In the genomic region with DNA sequence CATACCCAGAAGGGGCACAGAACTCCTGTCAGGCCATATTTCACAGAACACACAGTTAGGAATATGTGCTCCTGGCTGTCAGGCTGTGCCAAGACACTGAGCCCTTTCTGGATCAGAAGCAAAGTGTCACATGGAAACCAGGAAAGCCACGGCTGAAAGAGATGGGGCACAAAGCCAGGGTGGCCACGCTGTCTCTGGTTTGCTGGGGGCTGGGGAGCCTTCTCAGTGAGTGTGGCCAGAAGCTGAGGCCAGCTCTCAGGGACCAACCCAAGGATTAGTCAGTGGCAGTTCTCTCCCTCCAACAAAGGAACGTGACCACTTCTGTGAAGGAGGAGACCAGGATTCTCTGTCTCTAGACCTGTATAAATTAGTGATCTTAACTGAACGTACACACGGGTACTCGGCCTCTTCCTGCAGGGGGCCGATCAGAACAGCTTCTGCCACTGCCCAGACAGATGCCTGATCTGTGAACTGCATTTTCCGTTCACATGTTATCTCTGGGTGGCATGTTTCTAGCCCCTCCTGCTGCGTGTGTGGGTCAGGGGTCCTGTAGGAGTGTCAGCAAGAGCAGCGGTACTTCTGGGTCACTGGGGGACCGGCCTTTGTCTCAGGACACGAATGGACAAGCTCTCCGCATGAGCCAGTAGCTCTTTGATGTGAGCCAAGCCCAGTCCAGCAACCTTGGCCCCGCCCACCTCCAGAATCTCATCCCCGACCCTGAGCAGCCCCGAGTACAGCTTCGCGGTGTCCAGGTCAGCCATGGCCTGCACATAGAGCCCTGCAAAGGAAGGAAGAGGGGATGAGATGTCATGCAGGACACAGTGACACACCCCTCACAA, we compare ENCODE assay signal across 7 mouse cellular contexts. TPM values are rescaled to one million over a fixed set of nuclear protein-coding genes. Genes with fewer than 3 reads are reported as not detected.
DNase-seq lines count a peak whose midpoint lies in the region; ATAC-seq and TF ChIP-seq lines count a peak whose summit lies in the region.

No protein-coding gene starts in this region.

- peak overlapping the region; percentile 5 for H3K9ac ChIP-seq in MEL (ENCODE audit: control insufficient read depth, low read depth, low read length, poor library complexity, severe bottlenecking)
- H3K9ac ChIP-seq in forebrain, embryonic 13.5 days, result peak overlapping the region; percentile 51
- H3K9ac ChIP-seq in hindbrain, postnatal 0 days (replicated peaks; ENCODE audit: low read length), result no peak overlapping the region

- peak; percentile 8 for ATAC-seq in forebrain, embryonic 13.5 days
- ATAC-seq in hindbrain, postnatal 0 days, result peak; percentile 55

- H3K9me3 ChIP-seq in MEL (replicated peaks; ENCODE audit: insufficient read depth, low read length), result no peaks in the 10 kb centered on the region
- no peaks in the 10 kb centered on the region for H3K9me3 ChIP-seq in forebrain, embryonic 13.5 days (replicated peaks)
- H3K9me3 ChIP-seq in hindbrain, postnatal 0 days (ENCODE audit: low read length), result no peaks in the 10 kb centered on the region

- H3K4me3 ChIP-seq in MEL (ENCODE audit: control insufficient read depth in 1 of 2, insufficient read depth in 1 of 2, low read depth in 2 of 2, low read length in 2 of 2) (peak overlapping the region; percentile 34; a peak in 3 of 4 replicates), myocyte (no peak overlapping the region)
- no peak overlapping the region for H3K4me3 ChIP-seq in forebrain, embryonic 13.5 days
- no peak overlapping the region for H3K4me3 ChIP-seq in hindbrain, postnatal 0 days (ENCODE audit: low read length)

- no peak for TF ChIP-seq EP300 in MEL (IDR thresholded peaks at IDR 0.05; ENCODE audit: low read depth in 1 of 2, low read length in 2 of 2)

- TF ChIP-seq RAD21 in MEL (IDR thresholded peaks at IDR 0.05; ENCODE audit: low read depth, low read length), result no peak

- H3ac ChIP-seq in myocyte (ENCODE audit: control insufficient read depth, insufficient read length), result no peak overlapping the region

- no peaks in the 10 kb centered on the region for H3K27me3 ChIP-seq in MEL (ENCODE audit: control insufficient read depth in 1 of 2, insufficient read depth in 2 of 2, low read length in 2 of 2)
- no peaks in the 10 kb centered on the region for H3K27me3 ChIP-seq in forebrain, embryonic 13.5 days
- no peaks in the 10 kb centered on the region for H3K27me3 ChIP-seq in hindbrain, postnatal 0 days (ENCODE audit: insufficient read depth, low read length)
- H3K27me3 ChIP-seq in myocyte (ENCODE audit: control insufficient read depth, insufficient read depth, insufficient read length), result no peaks in the 10 kb centered on the region

- WGBS in forebrain, embryonic 13.5 days, result 12% methylated on average over 18 of the region's 18 CpGs
- WGBS in hindbrain, postnatal 0 days, result 11% methylated on average over 18 of the region's 18 CpGs

- H3K79me2 ChIP-seq in MEL (ENCODE audit: control insufficient read depth, insufficient read depth, low read length, poor library complexity), result no peaks in the 10 kb centered on the region
- H3K79me2 ChIP-seq in myocyte (ENCODE audit: control insufficient read depth, insufficient read depth), result no peaks in the 10 kb centered on the region

- peaks cover 5 to 15% of the 10 kb centered on the region in 2 experiments; a peak in 3 of 4 replicates for H3K4me1 ChIP-seq in MEL (ENCODE audit: control insufficient read depth in 1 of 2, insufficient read depth in 2 of 2, low read length in 2 of 2)
- H3K4me1 ChIP-seq in forebrain, embryonic 13.5 days, result peaks cover 67% of the 10 kb centered on the region
- H3K4me1 ChIP-seq in hindbrain, postnatal 0 days (ENCODE audit: insufficient read depth, low read length), result peaks cover 41% of the 10 kb centered on the region

- no peak for TF ChIP-seq CTCF in MEL (IDR thresholded peaks at IDR 0.05 in 2 of 3, conservative IDR thresholded peaks at IDR 0.05 in 1 of 3; ENCODE audit: control insufficient read depth in 1 of 3, insufficient read depth in 1 of 3, low read depth in 2 of 3, low read length in 3 of 3, poor library complexity in 1 of 3, severe bottlenecking in 1 of 3)
- peak; percentile 10 for TF ChIP-seq CTCF in hindbrain, postnatal 0 days (IDR thresholded peaks at IDR 0.05; ENCODE audit: low read depth)

- TF ChIP-seq POLR2A in MEL (IDR thresholded peaks at IDR 0.05; ENCODE audit: control insufficient read depth in 1 of 2, insufficient read depth in 1 of 2, low read depth in 1 of 2, low read length in 2 of 2, poor library complexity in 1 of 2) (no peak), myocyte (IDR thresholded peaks at IDR 0.05; ENCODE audit: insufficient read length, low read depth) (no peak)

- peak overlapping the region; percentile 19; the same call in 1 of the 2 replicates for H3K4me2 ChIP-seq in forebrain, embryonic 13.5 days
- H3K4me2 ChIP-seq in hindbrain, postnatal 0 days (ENCODE audit: low read depth, low read length), result peak overlapping the region; percentile 5; the same call in 1 of the 2 replicates
- H3K4me2 ChIP-seq in myocyte (ENCODE audit: low read depth), result peak overlapping the region; percentile 53

- H3K27ac ChIP-seq in MEL (ENCODE audit: control insufficient read depth, low read depth, low read length), result no peak overlapping the region
- peak overlapping the region; percentile 58 for H3K27ac ChIP-seq in forebrain, embryonic 13.5 days
- peak overlapping the region; percentile 70 for H3K27ac ChIP-seq in hindbrain, postnatal 0 days

- H3K36me3 ChIP-seq in MEL (ENCODE audit: control insufficient read depth in 1 of 2, insufficient read depth in 2 of 2, low read length in 2 of 2) (no peaks in the 10 kb centered on the region), myocyte (ENCODE audit: control insufficient read depth, insufficient read depth) (no peaks in the 10 kb centered on the region)
- H3K36me3 ChIP-seq in forebrain, embryonic 13.5 days (ENCODE audit: poor library complexity, severe bottlenecking), result 0 out of 2 replicates have a peak, but pooled peaks cover 3% of the 10 kb centered on the region
- no peaks in the 10 kb centered on the region for H3K36me3 ChIP-seq in hindbrain, postnatal 0 days (ENCODE audit: insufficient read depth, low read length)

- DNase-seq in 3134 (ENCODE audit: extremely low read depth, insufficient read length, low spot score), result peak; percentile 50
- DNase-seq in MEL (ENCODE audit: low read depth, low spot score), result no peak
- DNase-seq in hindbrain, postnatal 0 days (ENCODE audit: low spot score), result peak; percentile 85
- no peak for DNase-seq in spleen, postnatal 4 days (ENCODE audit: low spot score in 2 of 2)
- no peak for DNase-seq in B cell, adult 2 months

TF ChIP-seq in MEL, 35 proteins besides CTCF, POLR2A, EP300 and RAD21:
- TF ChIP-seq KAT2A (conservative IDR thresholded peaks at IDR 0.05; ENCODE audit: low read depth, low read length), result no peak
- TF ChIP-seq USF1 (IDR thresholded peaks at IDR 0.05; ENCODE audit: low read depth, low read length), result no peak
- TF ChIP-seq E2F4 (IDR thresholded peaks at IDR 0.05; ENCODE audit: borderline replicate concordance, low read depth, low read length), result no peak
- TF ChIP-seq GABPA (IDR thresholded peaks at IDR 0.05; ENCODE audit: low read depth, low read length), result no peak
- TF ChIP-seq MAZ (IDR thresholded peaks at IDR 0.05; ENCODE audit: low read depth, low read length), result no peak
- TF ChIP-seq TAL1 (IDR thresholded peaks at IDR 0.05; ENCODE audit: low read length), result no peak
- TF ChIP-seq MAFK (IDR thresholded peaks at IDR 0.05; ENCODE audit: borderline replicate concordance, low read depth, low read length), result no peak

TF ChIP-seq in myocyte, 11 proteins besides CTCF, POLR2A, EP300 and RAD21:
- no peak for TF ChIP-seq MAX (IDR thresholded peaks at IDR 0.05; ENCODE audit: low read depth)
- TF ChIP-seq CEBPB (IDR thresholded peaks at IDR 0.05; ENCODE audit: insufficient read depth, poor library complexity, severe bottlenecking), result no peak
- TF ChIP-seq SRF (IDR thresholded peaks at IDR 0.05; ENCODE audit: control insufficient read depth, insufficient read length, low read depth), result no peak
- TF ChIP-seq MYOD1 (IDR thresholded peaks at IDR 0.05; ENCODE audit: control insufficient read depth in 1 of 3, insufficient read length in 2 of 3, low read depth in 2 of 3), result no peak
- no peak for TF ChIP-seq E2F4 (IDR thresholded peaks at IDR 0.05; ENCODE audit: insufficient read depth)
- TF ChIP-seq MYOG (IDR thresholded peaks at IDR 0.05; ENCODE audit: control insufficient read depth in 1 of 3, insufficient read depth in 1 of 3, insufficient read length in 2 of 3, low read depth in 2 of 3), result no peak
- TF ChIP-seq USF1 (IDR thresholded peaks at IDR 0.05; ENCODE audit: low read depth), result no peak
- no peak for TF ChIP-seq REST (IDR thresholded peaks at IDR 0.05; ENCODE audit: insufficient read depth, insufficient read length)
- TF ChIP-seq TCF12 (IDR thresholded peaks at IDR 0.05; ENCODE audit: insufficient read depth, poor library complexity, severe bottlenecking), result no peak
- no peak for TF ChIP-seq POLR2AphosphoS2 (IDR thresholded peaks at IDR 0.05; ENCODE audit: insufficient read length, low read depth)
- TF ChIP-seq TCF3 (IDR thresholded peaks at IDR 0.05; ENCODE audit: insufficient read length, low read depth), result no peak

RNA-seq across cellular contexts. Expression of gene BC034090, which starts 31.1 kb away (rescaled TPM):
- total RNA-seq in MEL (2012; rRNA removed), result 0.10 and 0.12 TPM in 2 replicates
- polyA plus RNA-seq in MEL (2012; ENCODE audit: insufficient read depth in 1 of 2, insufficient read length in 2 of 2, low read depth in 1 of 2, low replicate concordance in 2 of 2, missing spikeins in 1 of 2) (under 1 TPM in 1 of 2 experiments, not detected in 1; 0.28 TPM), myocyte (2012; fragmentation: generic; extraction: Trizol) (11.1 TPM)
- 2.5 and 3.4 TPM in 2 replicates for polyA plus RNA-seq in forebrain, embryonic 13.5 days (2015; fragmentation: Nextera tagmentation; extraction: Ambion mirVana)
- total RNA-seq in hindbrain, postnatal 0 days (2014; rRNA removed), result 16.1 and 18.8 TPM in 2 replicates
- polyA plus RNA-seq in hindbrain, postnatal 0 days (2015; fragmentation: Nextera tagmentation; extraction: Ambion mirVana), result 3.6 and 3.7 TPM in 2 replicates

RNA-seq across cellular contexts. Expression of gene Stx6, which starts 54.6 kb away (rescaled TPM):
- 16.7 and 18.1 TPM in 2 replicates for total RNA-seq in MEL (2012; rRNA removed)
- polyA plus RNA-seq in MEL (2012; ENCODE audit: insufficient read depth in 1 of 2, insufficient read length in 2 of 2, low read depth in 1 of 2, low replicate concordance in 2 of 2, missing spikeins in 1 of 2) (10 to 100 TPM in 1 of 2 experiments, not detected in 1; 38.4 TPM), myocyte (2012; fragmentation: generic; extraction: Trizol) (26.0 TPM)
- polyA plus RNA-seq in forebrain, embryonic 13.5 days (2015; fragmentation: Nextera tagmentation; extraction: Ambion mirVana), result 114 and 115 TPM in 2 replicates
- 77.1 and 84.2 TPM in 2 replicates for total RNA-seq in hindbrain, postnatal 0 days (2014; rRNA removed)
- polyA plus RNA-seq in hindbrain, postnatal 0 days (2015; fragmentation: Nextera tagmentation; extraction: Ambion mirVana), result 81.2 and 82.2 TPM in 2 replicates

Comparison
In these comparisons a context has a peak if more than half of its experiments do, and no peak if none do; other contexts are left out.
1. DNase-seq: peak in 3134 (single experiment) and hindbrain, postnatal 0 days (single experiment); none in MEL (single experiment), spleen, postnatal 4 days (0 of 2) and B cell, adult 2 months (0 of 2).
2. H3K4me3 ChIP-seq: peak in MEL (2 of 2); none in forebrain, embryonic 13.5 days (single experiment), hindbrain, postnatal 0 days (single experiment) and myocyte (single experiment).
3. Peak in every context shown above with its lines, with median percentiles within 50 percentile points of each other: H3K4me2 ChIP-seq.